Mouse (Mus musculus) G1E (cell line): ENCODE measurements around the gene Rgs3. TPM values are rescaled to one million over a fixed set of nuclear protein-coding genes. Genes with fewer than 3 reads are reported as not detected.

Experiments
- ATAC-seq: 2 replicates; pipeline ENCODE4 v1.8.0; 2016; ENCODE audit warnings: mild to moderate bottlenecking; ENCODE audit not compliant: insufficient number of reproducible peaks, poor library complexity, low FRiP score, severe bottlenecking; ENCODE audit errors: extremely low read depth
- DNase-seq: peaks from one replicate; pipeline ENCODE4 v3.0.0; 2012; ENCODE audit warnings: low spot score
- H3K27me3 ChIP-seq: 2 replicates; pipeline ENCODE4 v1.6.1; 2012; ENCODE audit warnings: mild to moderate bottlenecking, low read length, inconsistent platforms; ENCODE audit not compliant: insufficient read depth
- H3K36me3 ChIP-seq: replicated peaks from 2 replicates; pipeline ENCODE3; 2012; ENCODE audit warnings: mild to moderate bottlenecking, inconsistent platforms
- H3K4me1 ChIP-seq: 2 replicates; pipeline ENCODE4 v1.6.1; 2012; ENCODE audit warnings: low read depth, low read length, inconsistent platforms, mixed read lengths; ENCODE audit not compliant: insufficient read depth
- H3K4me3 ChIP-seq: 2 replicates; pipeline ENCODE4 v1.5.1; 2012; ENCODE audit warnings: low read depth, mild to moderate bottlenecking, inconsistent platforms, low read length, moderate library complexity, mixed read lengths
- H3K9me3 ChIP-seq: replicated peaks from 2 replicates; pipeline ENCODE4 v1.6.1; 2012; ENCODE audit warnings: inconsistent platforms
- CTCF ChIP-seq: IDR thresholded peaks from 2 replicates; pipeline ENCODE4 v1.5.1; 2012; ENCODE audit warnings: low read depth, low read length, inconsistent platforms, mixed read lengths
- GATA1 ChIP-seq: IDR thresholded peaks from 2 replicates; pipeline ENCODE4 v1.6.1; 2012; ENCODE audit warnings: borderline replicate concordance, low read length, inconsistent platforms, mixed read lengths
- GATA2 ChIP-seq: IDR thresholded peaks from 2 replicates; pipeline ENCODE4 v1.6.1; 2012; ENCODE audit warnings: low read depth, low read length, inconsistent platforms, borderline replicate concordance
- POLR2AphosphoS5 ChIP-seq: IDR thresholded peaks from 2 replicates; pipeline ENCODE4 v1.6.1; 2012; ENCODE audit warnings: low read depth, low read length, inconsistent platforms; ENCODE audit not compliant: insufficient replicate concordance
- TAL1 ChIP-seq: conservative IDR thresholded peaks from 2 replicates; pipeline ENCODE4 v1.6.1; 2012; ENCODE audit warnings: low read depth, low read length, inconsistent platforms, mixed read lengths
- polyA plus RNA-seq: library from polyadenylated mRNA; stranded (reverse); fragments of >175 nt; gene quantifications from 2 replicates; pipeline ENCODE4 v1.2.3, GENCODE M21; 2012
- total RNA-seq, 2 experiments: library from RNA; stranded (forward) in 1 of 2; stranded (reverse) in 1 of 2; fragments of 200-1000 nt in 1 of 2; fragments of >200 nt in 1 of 2; fragmentation: Nextera tagmentation in 1 of 2; gene quantifications; 2 replicates each; pipeline ENCODE4 v1.2.3; 2014 to 2017

Gene Rgs3
- total and polyA plus RNA-seq, 3 experiments: 0.16 TPM; not detected in 2

GRCm38 (mm10) chr4:62646556-62647248 is 87.1 kb downstream of the Rgs3 start:
- ATAC-seq (no peak), DNase-seq (no peak)
- Histone ChIP-seq H3K36me3 (no peaks in the 10 kb centered on the region), H3K9me3 (peaks cover 82% of the 10 kb centered on the region), H3K4me3 (no peak overlapping the region), H3K4me1 (no peaks in the 10 kb centered on the region), H3K27me3 (no peaks in the 10 kb centered on the region)
- TF ChIP-seq CTCF (no peak), GATA1 (no peak), GATA2 (no peak), POLR2AphosphoS5 (no peak), TAL1 (no peak)

- no peak for DNase-seq
- no peak for ATAC-seq
These were observed 89.2 kb downstream of the Rgs3 start for GRCm38 (mm10) chr4:62648848-62649247.

GRCm38 (mm10) chr4:62649536-62650230 is 90.0 kb downstream of the Rgs3 start:
- H3K4me1 ChIP-seq: no peaks in the 10 kb centered on the region
- DNase-seq (no peak), ATAC-seq (no peak)
- H3K36me3 ChIP-seq: no peaks in the 10 kb centered on the region
- H3K9me3 ChIP-seq: peaks cover 84% of the 10 kb centered on the region
- H3K4me3 ChIP-seq: no peak overlapping the region
- no peak for TF ChIP-seq GATA1
- no peaks in the 10 kb centered on the region for H3K27me3 ChIP-seq

More at GRCm38 (mm10) chr4:62648848-62649247, 89.2 kb downstream of the Rgs3 start:
- no peaks in the 10 kb centered on the region for H3K4me1 ChIP-seq
- no peak overlapping the region for H3K4me3 ChIP-seq
- peaks cover 84% of the 10 kb centered on the region for H3K9me3 ChIP-seq
- TF ChIP-seq POLR2AphosphoS5: no peak
- no peaks in the 10 kb centered on the region for H3K27me3 ChIP-seq
- H3K36me3 ChIP-seq: no peaks in the 10 kb centered on the region

GRCm38 (mm10) chr4:62651179-62651760 is 91.6 kb downstream of the Rgs3 start:
- Histone ChIP-seq H3K4me1 (no peaks in the 10 kb centered on the region), H3K36me3 (no peaks in the 10 kb centered on the region), H3K9me3 (peaks cover 85% of the 10 kb centered on the region), H3K27me3 (no peaks in the 10 kb centered on the region), H3K4me3 (no peak overlapping the region)
- TF ChIP-seq GATA2 (no peak), TAL1 (no peak), GATA1 (no peak), CTCF (no peak), POLR2AphosphoS5 (no peak)
- ATAC-seq (no peak), DNase-seq (no peak)

GRCm38 (mm10) chr4:62652215-62652614 is 92.6 kb downstream of the Rgs3 start:
- Histone ChIP-seq H3K4me1 (no peaks in the 10 kb centered on the region), H3K36me3 (no peaks in the 10 kb centered on the region), H3K27me3 (no peaks in the 10 kb centered on the region), H3K9me3 (peaks cover 85% of the 10 kb centered on the region), H3K4me3 (no peak overlapping the region)
- no peak for TF ChIP-seq TAL1
- no peak for TF ChIP-seq POLR2AphosphoS5
- TF ChIP-seq GATA2: no peak
- DNase-seq: no peak
- no peak for ATAC-seq

GRCm38 (mm10) chr4:62652921-62653757 is 93.5 kb downstream of the Rgs3 start:
- Histone ChIP-seq H3K9me3 (peaks cover 85% of the 10 kb centered on the region), H3K4me3 (no peak overlapping the region), H3K36me3 (no peaks in the 10 kb centered on the region), H3K4me1 (no peaks in the 10 kb centered on the region), H3K27me3 (no peaks in the 10 kb centered on the region)
- ATAC-seq (no peak), DNase-seq (no peak)
- TF ChIP-seq TAL1: no peak
- no peak for TF ChIP-seq GATA1
- no peak for TF ChIP-seq GATA2
- TF ChIP-seq POLR2AphosphoS5: no peak
- TF ChIP-seq CTCF: no peak
